Mouse (Mus musculus): ENCODE data around the gene Hax1. TPM values are rescaled to one million over a fixed set of nuclear protein-coding genes. Genes with fewer than 3 reads are reported as not detected.

Hax1 gene
- polyA plus RNA-seq, 1 experiment from 2014 or later = 168 TPM

DNA sequence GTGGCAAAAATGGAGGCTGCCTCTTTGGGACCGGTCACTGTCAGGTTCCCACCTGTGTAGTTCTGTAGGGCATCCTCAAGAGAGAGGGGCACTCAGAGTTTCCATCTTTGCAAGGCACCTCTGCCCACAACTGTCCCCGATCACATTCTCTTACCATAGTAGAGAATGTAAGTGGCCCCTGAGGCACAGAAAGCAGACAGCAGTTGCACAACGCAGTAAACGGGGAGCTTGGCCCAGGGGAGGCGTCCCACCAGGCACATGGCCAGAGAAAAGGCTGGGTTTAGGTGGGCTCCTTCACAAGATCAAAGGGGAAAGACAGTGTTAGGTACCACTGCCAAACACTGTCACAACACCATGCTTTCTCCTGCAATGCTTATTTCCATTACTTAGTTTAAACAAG, 32.6 kb downstream of the Hax1 start:
- ATAC-seq (replicated peaks; ENCODE audit: low FRiP score) (no peak), DNase-seq (ENCODE audit: low spot score) (no peak)
- Histone ChIP-seq H3K4me2 (ENCODE audit: low read depth, low read length, severe bottlenecking) (no peak overlapping the region), H3K27me3 (ENCODE audit: control insufficient read depth, insufficient read depth, low read length) (no peaks in the 10 kb centered on the region), H3K36me3 (ENCODE audit: control insufficient read depth, insufficient read depth, low read length) (no peaks in the 10 kb centered on the region), H3K9me3 (ENCODE audit: control insufficient read depth, low read length) (no peaks in the 10 kb centered on the region), H3K4me3 (ENCODE audit: low read depth, low read length) (no peak overlapping the region), H3K4me1 (replicated peaks; ENCODE audit: control insufficient read depth, insufficient read depth, low read length) (peaks cover 16% of the 10 kb centered on the region), H3K27ac (ENCODE audit: low read depth, low read length) (no peak overlapping the region), H3K9ac (ENCODE audit: low read length) (no peak overlapping the region)
- 93% methylated on average over 5 of the region's 5 CpGs for WGBS

DNA sequence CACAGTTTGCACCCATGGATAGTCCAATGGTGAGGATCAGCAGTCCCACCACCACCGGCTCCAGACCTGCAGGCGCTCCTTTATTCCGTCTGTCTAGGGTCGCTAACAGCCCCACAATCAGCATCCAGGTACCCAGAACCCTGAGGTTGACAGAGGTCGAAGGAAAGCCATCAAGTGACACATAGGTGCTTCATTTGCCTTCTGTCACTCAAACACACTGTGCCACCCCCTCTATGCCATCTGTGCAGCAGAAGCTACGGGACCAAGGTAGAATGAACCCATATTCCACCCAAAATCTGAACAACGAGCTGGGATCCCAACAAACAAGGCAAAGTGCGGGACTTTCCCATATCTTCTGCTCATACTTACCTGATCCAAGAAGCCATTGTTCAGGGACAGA, 33.0 kb downstream of the Hax1 start:
- no peak for DNase-seq (ENCODE audit: low spot score)
- Histone ChIP-seq H3K4me1 (replicated peaks; ENCODE audit: control insufficient read depth, insufficient read depth, low read length) (peaks cover 16% of the 10 kb centered on the region), H3K4me3 (ENCODE audit: low read depth, low read length) (no peak overlapping the region), H3K36me3 (ENCODE audit: control insufficient read depth, insufficient read depth, low read length) (no peaks in the 10 kb centered on the region), H3K4me2 (ENCODE audit: low read depth, low read length, severe bottlenecking) (no peak overlapping the region), H3K9me3 (ENCODE audit: control insufficient read depth, low read length) (no peaks in the 10 kb centered on the region), H3K27ac (ENCODE audit: low read depth, low read length) (no peak overlapping the region), H3K9ac (ENCODE audit: low read length) (no peak overlapping the region), H3K27me3 (ENCODE audit: control insufficient read depth, insufficient read depth, low read length) (no peaks in the 10 kb centered on the region)
- no peak for ATAC-seq (replicated peaks; ENCODE audit: low FRiP score)
- 96% methylated on average over 8 of the region's 8 CpGs for WGBS

DNA sequence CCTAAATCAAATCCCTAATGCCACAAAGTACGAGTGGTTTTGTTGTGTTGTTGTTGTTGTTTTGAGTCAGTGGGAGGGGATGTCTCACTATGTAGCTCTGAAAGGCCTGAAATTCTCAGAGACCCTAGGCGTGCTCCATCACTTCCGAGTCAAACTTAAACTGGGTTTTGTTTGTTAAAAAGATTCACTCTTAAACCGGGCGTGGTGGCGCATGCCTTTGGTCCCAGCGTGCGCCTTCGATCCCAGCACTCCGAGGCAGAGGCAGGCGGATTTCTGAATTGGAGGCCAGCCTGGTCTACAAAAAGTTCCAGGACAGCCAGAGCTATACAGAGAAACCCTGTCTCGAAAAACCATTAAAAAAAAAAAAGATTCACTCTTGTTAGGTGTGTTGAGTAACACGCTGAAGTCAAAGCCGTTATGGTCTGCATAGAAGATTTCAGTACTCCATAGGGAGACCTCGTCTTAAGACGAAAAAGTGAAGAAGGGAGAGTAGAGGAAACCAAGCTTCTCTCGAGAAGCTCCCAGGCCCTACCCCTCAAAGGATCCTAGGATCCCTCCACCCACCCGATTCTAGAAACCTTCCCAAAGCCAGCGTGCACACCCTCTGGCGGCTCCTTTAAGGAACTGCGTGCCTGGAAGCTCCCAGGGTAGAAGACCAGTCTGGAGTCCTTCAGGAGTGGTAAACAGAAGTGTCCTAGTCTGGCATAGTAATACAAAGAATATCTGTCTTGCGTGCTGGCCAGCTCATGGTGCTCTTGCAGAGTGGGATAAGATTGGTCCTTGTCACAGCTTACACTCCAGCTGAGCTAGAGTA, 34.4 kb downstream of the Hax1 start:
- ATAC-seq (replicated peaks; ENCODE audit: low FRiP score) = no peak
- peaks cover 21% of the 10 kb centered on the region for H3K4me1 ChIP-seq (replicated peaks; ENCODE audit: control insufficient read depth, insufficient read depth, low read length)
- peak overlapping the region; percentile 97 for H3K4me3 ChIP-seq (ENCODE audit: low read depth, low read length)
- DNase-seq (ENCODE audit: low spot score) = peak; percentile 76
- H3K9ac ChIP-seq (ENCODE audit: low read length) = peak overlapping the region; percentile 90
- H3K4me2 ChIP-seq (ENCODE audit: low read depth, low read length, severe bottlenecking) = peak overlapping the region; percentile 88
- no peaks in the 10 kb centered on the region for H3K9me3 ChIP-seq (ENCODE audit: control insufficient read depth, low read length)
- H3K27me3 ChIP-seq (ENCODE audit: control insufficient read depth, insufficient read depth, low read length) = no peaks in the 10 kb centered on the region
- peak overlapping the region; percentile 78 for H3K27ac ChIP-seq (ENCODE audit: low read depth, low read length)
- H3K36me3 ChIP-seq (ENCODE audit: control insufficient read depth, insufficient read depth, low read length) = no peaks in the 10 kb centered on the region
- 39% methylated on average over 22 of the region's 22 CpGs for WGBS

DNA sequence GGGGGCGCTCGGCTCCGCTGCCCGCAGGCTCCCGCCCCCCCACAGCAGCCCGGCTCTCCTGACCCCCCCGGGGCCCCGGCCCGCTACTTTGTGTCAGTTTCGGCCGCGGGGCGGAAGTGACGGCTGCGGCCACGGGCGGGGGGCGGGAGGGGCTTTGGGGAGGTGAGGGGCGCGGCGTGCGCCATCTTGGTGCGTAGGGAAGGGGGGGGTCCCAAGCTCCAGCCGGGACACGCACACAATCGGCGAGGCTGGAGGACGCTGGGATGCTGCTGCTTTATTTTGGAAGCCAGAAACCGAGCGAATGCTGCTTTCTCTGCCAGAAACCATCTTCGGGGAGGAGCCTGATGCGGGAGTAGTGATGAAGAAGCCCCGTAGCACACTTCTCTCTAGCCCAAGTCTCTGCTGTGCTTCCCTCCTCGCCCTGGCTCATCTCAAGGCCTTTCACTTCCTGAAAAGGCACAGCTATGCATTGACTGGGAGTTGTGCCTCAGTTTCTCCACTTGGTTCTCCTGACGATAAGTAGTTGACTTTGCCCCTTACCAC, 35.3 kb downstream of the Hax1 start, which contains the start of gene Atp8b2:
Gene Atp8b2 (minus strand): TSS at position 288 of the 543 bp plus-strand sequence.
- ATAC-seq (replicated peaks; ENCODE audit: low FRiP score) = peak; percentile 66
- peak within 1 kb of the TSS; percentile 88 for H3K4me2 ChIP-seq (ENCODE audit: low read depth, low read length, severe bottlenecking)
- peaks cover 23% of the 10 kb centered on the region for H3K4me1 ChIP-seq (replicated peaks; ENCODE audit: control insufficient read depth, insufficient read depth, low read length)
- H3K4me3 ChIP-seq (ENCODE audit: low read depth, low read length) = peak within 1 kb of the TSS; percentile 97
- H3K27me3 ChIP-seq (ENCODE audit: control insufficient read depth, insufficient read depth, low read length) = no peaks in the 10 kb centered on the region
- no peaks in the 10 kb centered on the region for H3K9me3 ChIP-seq (ENCODE audit: control insufficient read depth, low read length)
- peak within 1 kb of the TSS; percentile 78 for H3K27ac ChIP-seq (ENCODE audit: low read depth, low read length)
- peak; percentile 90 for DNase-seq (ENCODE audit: low spot score)
- peak within 1 kb of the TSS; percentile 90 for H3K9ac ChIP-seq (ENCODE audit: low read length)
- under 1% methylated on average over 18 of the region's 35 CpGs for WGBS
- no peaks in the 10 kb centered on the region for H3K36me3 ChIP-seq (ENCODE audit: control insufficient read depth, insufficient read depth, low read length)

DNA sequence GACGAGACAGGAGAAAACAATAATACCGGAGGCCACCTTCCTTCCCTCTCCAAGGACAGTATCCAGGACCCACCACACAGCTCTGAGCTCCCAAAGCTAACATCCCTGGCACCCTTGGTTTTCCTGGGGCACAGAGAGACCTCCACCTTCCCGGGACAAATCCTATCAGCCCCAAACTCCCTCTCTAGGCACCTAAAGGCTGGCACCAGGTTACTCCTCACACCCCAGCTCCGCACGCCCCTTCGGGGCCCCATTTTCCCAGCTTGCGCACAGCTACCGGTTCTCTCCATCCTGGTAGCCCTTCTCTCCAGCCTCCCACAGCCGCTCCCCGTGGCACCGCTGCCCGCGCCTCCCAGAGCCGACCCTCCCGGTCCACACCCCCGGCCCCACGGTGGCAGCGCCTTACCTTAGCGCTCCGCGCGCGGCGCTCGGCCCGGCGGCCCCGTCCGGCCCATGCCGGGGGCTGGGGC, 35.8 kb downstream of the Hax1 start:
- Histone ChIP-seq H3K27ac (ENCODE audit: low read depth, low read length) (peak overlapping the region; percentile 78), H3K4me2 (ENCODE audit: low read depth, low read length, severe bottlenecking) (peak overlapping the region; percentile 88), H3K36me3 (ENCODE audit: control insufficient read depth, insufficient read depth, low read length) (no peaks in the 10 kb centered on the region; the same call in 1 of the 2 replicates), H3K9me3 (ENCODE audit: control insufficient read depth, low read length) (no peaks in the 10 kb centered on the region), H3K4me3 (ENCODE audit: low read depth, low read length) (peak overlapping the region; percentile 97), H3K27me3 (ENCODE audit: control insufficient read depth, insufficient read depth, low read length) (no peaks in the 10 kb centered on the region), H3K4me1 (replicated peaks; ENCODE audit: control insufficient read depth, insufficient read depth, low read length) (peaks cover 23% of the 10 kb centered on the region), H3K9ac (ENCODE audit: low read length) (peak overlapping the region; percentile 90)
- WGBS = under 1% methylated on average over 30 of the region's 30 CpGs
- no peak for DNase-seq (ENCODE audit: low spot score)
- ATAC-seq (replicated peaks; ENCODE audit: low FRiP score) = peak; percentile 47

DNA sequence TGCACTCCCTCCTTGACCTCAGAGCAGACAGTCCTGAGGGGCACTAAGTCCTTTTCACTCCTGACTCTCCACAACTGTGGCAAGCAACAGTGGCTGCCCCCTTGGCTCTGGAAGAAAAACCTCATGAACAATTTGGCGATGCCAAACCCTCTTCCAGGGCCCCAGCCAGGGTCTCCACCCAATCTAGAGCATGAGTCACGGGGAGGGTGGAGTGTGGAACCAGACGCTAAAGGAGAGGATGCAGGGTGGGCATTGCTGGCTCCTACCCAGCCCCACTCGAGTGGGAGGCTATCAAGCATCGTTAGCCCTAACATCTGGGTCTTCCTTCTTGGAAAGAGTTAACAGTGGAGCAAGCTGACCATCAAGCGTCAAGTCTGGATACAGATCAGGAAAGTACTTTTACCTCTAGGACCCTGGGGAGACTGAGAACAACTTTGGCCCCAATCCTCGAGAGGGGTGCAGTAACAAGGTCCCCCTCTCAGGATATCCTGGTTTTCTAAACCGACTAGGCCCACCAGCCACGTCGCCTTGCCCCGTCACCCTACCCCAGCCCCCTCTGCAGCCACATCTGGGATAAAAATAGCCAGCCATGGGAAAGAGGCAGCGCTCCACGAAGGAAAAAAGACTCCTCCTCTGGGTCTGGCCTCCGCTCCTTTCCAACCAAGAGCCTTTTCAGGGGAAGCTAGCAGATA, 36.4 kb downstream of the Hax1 start:
- DNase-seq (ENCODE audit: low spot score) (no peak), ATAC-seq (replicated peaks; ENCODE audit: low FRiP score) (no peak)

DNA sequence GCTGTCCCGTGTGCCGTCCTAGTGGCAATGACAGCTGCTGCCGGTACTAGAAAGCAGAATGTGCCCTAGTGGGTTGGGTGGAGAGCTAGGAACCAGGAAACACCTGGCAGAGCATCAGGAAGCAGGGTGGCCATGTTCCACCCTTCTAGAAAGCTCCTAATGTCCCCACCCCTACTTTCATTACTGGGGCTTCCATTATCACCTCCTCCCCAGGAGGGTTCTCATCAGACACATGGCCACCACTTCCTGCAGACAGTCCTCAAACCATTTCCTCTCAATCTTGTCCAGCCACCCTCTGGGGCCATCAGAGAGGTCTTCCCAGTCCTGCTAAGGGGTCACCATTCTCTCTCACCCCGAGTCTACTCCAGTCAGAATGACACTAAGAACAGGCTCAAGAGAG, 37.1 kb downstream of the Hax1 start:
- peaks cover 23% of the 10 kb centered on the region for H3K4me1 ChIP-seq (replicated peaks; ENCODE audit: control insufficient read depth, insufficient read depth, low read length)
- H3K27me3 ChIP-seq (ENCODE audit: control insufficient read depth, insufficient read depth, low read length) = no peaks in the 10 kb centered on the region
- no peaks in the 10 kb centered on the region for H3K9me3 ChIP-seq (ENCODE audit: control insufficient read depth, low read length)
- 68% methylated on average over 4 of the region's 4 CpGs for whole genome bisulfite sequencing
- no peak for DNase-seq (ENCODE audit: low spot score)
- peaks cover 2% of the 10 kb centered on the region; the same call in 1 of the 2 replicates for H3K36me3 ChIP-seq (ENCODE audit: control insufficient read depth, insufficient read depth, low read length)
- H3K9ac ChIP-seq (ENCODE audit: low read length) = peak overlapping the region; percentile 90
- no peak for ATAC-seq (replicated peaks; ENCODE audit: low FRiP score)
- H3K27ac ChIP-seq (ENCODE audit: low read depth, low read length) = no peak overlapping the region; the same call in 1 of the 2 replicates
- peak overlapping the region; percentile 88 for H3K4me2 ChIP-seq (ENCODE audit: low read depth, low read length, severe bottlenecking)
- H3K4me3 ChIP-seq (ENCODE audit: low read depth, low read length) = peak overlapping the region; percentile 97; the same call in 1 of the 2 replicates

More for the DNA sequence above, 36.4 kb downstream of the Hax1 start:
- no peaks in the 10 kb centered on the region for H3K27me3 ChIP-seq (ENCODE audit: control insufficient read depth, insufficient read depth, low read length)
- H3K9me3 ChIP-seq (ENCODE audit: control insufficient read depth, low read length) = no peaks in the 10 kb centered on the region
- WGBS = 8% methylated on average over 14 of the region's 14 CpGs
- H3K4me1 ChIP-seq (replicated peaks; ENCODE audit: control insufficient read depth, insufficient read depth, low read length) = peaks cover 23% of the 10 kb centered on the region
- peak overlapping the region; percentile 90 for H3K9ac ChIP-seq (ENCODE audit: low read length)
- H3K27ac ChIP-seq (ENCODE audit: low read depth, low read length) = peak overlapping the region; percentile 78
- peak overlapping the region; percentile 97 for H3K4me3 ChIP-seq (ENCODE audit: low read depth, low read length)
- no peaks in the 10 kb centered on the region; the same call in 1 of the 2 replicates for H3K36me3 ChIP-seq (ENCODE audit: control insufficient read depth, insufficient read depth, low read length)
- H3K4me2 ChIP-seq (ENCODE audit: low read depth, low read length, severe bottlenecking) = peak overlapping the region; percentile 88

DNA sequence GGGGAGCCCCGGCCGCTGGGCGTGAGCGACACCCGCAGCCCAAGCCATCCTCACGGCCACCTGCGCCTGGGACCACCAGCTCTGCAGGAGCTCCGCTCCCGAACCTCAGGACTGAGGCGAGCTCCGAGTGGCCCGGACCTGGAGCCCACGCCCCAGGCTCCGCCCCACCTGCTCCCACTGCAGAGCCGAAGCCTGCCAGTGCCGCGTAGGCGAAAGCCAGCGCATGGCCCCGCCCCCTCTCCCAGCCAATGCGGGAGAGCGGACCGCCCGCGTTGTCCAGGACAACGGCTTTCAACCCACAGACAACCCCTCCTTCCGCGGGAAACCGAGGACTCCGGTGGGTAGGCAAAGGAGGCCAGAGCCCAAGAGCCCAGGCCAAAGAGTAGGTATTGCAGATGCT, 38.1 kb downstream of the Hax1 start:
- WGBS = under 1% methylated on average over 30 of the region's 30 CpGs
- Histone ChIP-seq H3K4me1 (replicated peaks; ENCODE audit: control insufficient read depth, insufficient read depth, low read length) (peaks cover 23% of the 10 kb centered on the region), H3K27me3 (ENCODE audit: control insufficient read depth, insufficient read depth, low read length) (no peaks in the 10 kb centered on the region), H3K36me3 (ENCODE audit: control insufficient read depth, insufficient read depth, low read length) (peaks cover 8% of the 10 kb centered on the region; the same call in 1 of the 2 replicates), H3K9me3 (ENCODE audit: control insufficient read depth, low read length) (no peaks in the 10 kb centered on the region), H3K27ac (ENCODE audit: low read depth, low read length) (no peak overlapping the region), H3K9ac (ENCODE audit: low read length) (peak overlapping the region; percentile 62), H3K4me3 (ENCODE audit: low read depth, low read length) (peak overlapping the region; percentile 40), H3K4me2 (ENCODE audit: low read depth, low read length, severe bottlenecking) (peak overlapping the region; percentile 69)
- ATAC-seq (replicated peaks; ENCODE audit: low FRiP score) = peak; percentile 87
- peak; percentile 96 for DNase-seq (ENCODE audit: low spot score)
